Mouse (Mus musculus): ENCODE data around the gene Ppp3ca.

The Ppp3ca gene

DNA sequence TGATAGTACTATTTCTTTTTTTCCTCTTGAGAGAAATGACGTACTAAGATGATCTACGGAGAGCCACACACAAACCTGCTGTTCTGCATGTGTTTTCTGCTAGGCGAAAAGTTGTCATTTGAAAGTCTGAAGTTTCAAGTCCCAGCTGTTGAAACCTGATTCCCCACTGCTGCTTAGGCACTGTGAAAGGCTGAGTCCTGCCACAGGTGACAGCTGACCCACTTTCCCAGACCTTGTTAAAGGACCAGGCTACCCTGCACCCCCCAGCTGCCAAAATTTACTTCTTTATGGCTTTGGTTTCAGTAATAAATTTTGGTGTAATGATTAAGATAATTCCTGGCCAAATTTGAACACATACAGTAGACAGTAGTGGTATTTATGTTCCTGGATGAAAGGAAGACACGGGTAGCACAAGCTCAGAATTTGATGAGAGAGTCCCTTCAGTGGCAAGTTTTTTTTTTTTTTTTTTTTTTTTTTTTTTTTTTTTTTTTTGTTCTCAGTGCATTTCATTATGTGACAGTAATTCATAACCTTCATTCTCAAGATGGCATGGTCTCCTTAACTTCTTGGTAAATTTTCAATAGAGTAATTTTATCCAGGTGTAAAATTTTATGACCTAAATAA is 52.0 kb downstream of the Ppp3ca start:
- no peak for DNase-seq (ENCODE audit: low read depth in 1 of 2, low spot score in 2 of 2)

GRCm38 (mm10) chr3:136722493-136722892 is 52.6 kb downstream of the Ppp3ca start:
- no peak for DNase-seq (ENCODE audit: low read depth in 1 of 2, low spot score in 2 of 2)

GRCm38 (mm10) chr3:136725311-136726156 is 55.6 kb downstream of the Ppp3ca start:
- peak; percentile 7 to 22 for DNase-seq (ENCODE audit: low read depth in 1 of 2, low spot score in 2 of 2)

- no peak for DNase-seq (ENCODE audit: low read depth in 1 of 2, low spot score in 2 of 2)
These were observed 58.0 kb downstream of the Ppp3ca start for GRCm38 (mm10) chr3:136727877-136728276.

DNA sequence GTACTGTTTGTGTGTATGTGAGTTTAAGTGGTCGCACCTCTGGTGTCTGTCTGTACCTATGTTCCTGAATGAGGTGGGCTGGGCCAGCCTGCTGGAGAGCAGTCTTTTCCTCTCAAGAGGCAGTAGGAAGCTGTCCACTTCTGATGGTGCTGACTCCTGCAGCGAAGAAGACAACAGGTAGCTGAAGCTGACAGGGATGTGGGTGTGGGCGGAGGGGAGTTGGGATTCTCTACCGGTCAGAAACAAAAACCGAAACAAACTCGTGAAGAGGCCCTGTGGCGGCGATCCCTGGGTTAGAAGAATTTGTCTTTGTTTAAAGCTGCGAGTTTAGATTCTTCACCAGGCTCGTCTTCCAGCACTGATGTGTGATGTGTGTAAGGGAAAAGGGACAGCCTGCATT is 60.1 kb downstream of the Ppp3ca start:
- no peak for DNase-seq (ENCODE audit: low read depth in 1 of 2, low spot score in 2 of 2)

GRCm38 (mm10) chr3:136731579-136731978 is 61.7 kb downstream of the Ppp3ca start:
- no peak for DNase-seq (ENCODE audit: low read depth in 1 of 2, low spot score in 2 of 2)

- DNase-seq (ENCODE audit: low read depth in 1 of 2, low spot score in 2 of 2) = no peak
These were observed 66.1 kb downstream of the Ppp3ca start for GRCm38 (mm10) chr3:136736021-136736420.

DNA sequence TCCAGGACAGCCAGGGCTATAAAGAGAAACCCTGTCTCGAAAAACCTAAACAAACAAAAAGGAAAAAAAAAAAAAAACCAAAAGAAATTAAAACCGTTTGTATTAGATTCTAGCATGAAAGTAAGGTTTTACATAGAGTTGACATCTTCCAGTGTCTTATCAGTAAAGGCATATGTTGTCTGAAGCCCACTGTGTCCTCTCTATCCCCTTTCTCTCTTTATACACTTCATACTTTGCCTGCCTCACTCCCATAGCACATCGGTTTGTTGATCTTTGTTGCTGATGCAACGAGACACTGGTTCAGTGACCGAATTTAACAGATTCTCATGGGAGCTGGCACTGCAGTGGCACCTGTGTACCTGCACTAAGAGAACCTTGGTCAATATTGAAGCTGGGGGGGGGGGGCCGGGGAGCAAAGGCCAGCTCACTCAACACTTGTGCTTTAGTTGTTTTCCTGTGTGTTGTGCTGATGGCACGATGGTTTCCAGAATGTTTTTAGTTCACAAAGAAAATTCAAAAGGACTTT is 66.9 kb downstream of the Ppp3ca start:
- no peak for DNase-seq (ENCODE audit: low read depth in 1 of 2, low spot score in 2 of 2)

- no peak for DNase-seq (ENCODE audit: low read depth in 1 of 2, low spot score in 2 of 2)
These were observed 68.5 kb downstream of the Ppp3ca start for GRCm38 (mm10) chr3:136738474-136738873.

DNA sequence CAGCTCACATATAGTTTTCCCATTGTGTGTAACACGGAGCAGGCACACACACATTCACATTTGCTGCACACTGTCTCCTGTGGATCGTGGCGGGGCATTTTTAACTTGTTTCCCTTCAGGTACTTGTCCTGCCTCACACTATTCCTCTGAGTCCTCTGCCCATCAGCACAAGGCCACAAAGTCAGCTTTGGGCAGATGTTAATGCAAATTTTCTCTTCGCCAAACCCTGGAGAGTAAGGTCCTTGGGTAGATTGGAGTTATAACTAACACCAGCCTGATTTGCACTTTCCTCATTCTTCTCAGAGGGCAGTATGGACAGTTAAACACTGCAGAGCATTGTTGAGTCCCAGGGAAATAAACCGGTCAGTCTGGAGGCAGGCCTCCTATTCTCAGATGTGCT is 69.0 kb downstream of the Ppp3ca start:
- DNase-seq (ENCODE audit: low read depth in 1 of 2, low spot score in 2 of 2) = no peak

DNA sequence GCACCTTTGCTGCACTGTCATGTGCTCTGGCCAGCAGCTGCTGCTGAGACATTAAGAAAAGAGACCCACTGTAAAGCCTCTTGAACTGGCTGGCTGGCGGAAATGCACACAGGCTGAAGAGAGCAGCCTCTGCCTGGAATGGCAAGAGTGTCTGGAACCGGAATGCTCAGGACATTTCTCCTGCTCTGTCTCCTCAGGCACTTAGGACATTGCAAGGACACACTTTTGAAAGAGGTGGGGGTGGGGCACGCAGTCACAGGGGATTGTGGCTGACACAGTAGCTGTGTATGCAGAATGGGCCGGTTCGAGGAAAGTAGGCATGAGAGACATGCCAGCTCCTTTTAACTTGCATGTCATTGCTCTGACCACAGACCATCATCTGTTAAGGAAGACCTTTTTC is 71.7 kb downstream of the Ppp3ca start:
- DNase-seq (ENCODE audit: low read depth in 1 of 2, low spot score in 2 of 2) = no peak

DNA sequence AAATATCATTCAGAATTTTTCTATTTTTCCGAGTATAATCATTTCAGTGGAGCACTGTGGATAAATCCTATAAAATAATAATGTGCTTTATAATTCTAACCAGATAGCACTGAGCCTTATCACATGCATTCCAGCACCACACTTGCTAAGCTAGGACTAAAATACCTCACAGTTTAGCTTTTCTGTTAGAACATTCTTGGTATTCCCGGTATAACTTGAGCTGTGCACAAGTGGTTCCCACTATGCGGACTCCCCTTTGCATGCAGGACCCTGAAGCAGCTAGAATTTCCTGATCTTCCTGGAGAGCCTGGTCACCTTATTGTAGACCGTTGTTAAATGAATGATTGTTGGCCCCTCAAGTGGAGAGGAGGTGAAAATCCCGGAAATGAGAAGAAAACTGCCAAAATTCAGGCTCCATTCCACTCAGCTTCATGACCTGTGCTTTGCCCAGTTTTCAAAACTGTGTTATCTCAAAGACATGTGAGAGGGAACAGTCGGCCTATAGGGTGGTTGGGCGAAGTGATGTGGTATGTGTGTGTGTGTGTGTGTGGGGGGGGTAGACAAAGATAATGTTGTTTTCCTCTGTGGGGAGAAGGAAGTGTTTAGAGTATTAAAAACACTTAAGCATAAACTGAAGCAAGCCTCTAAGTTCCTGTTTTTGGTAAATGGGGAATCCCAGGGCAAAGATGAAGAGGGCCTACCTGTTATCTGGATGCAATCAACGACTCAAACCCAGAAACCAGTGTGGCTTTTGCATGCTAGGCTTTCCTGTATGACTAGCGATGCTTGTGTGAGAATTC is 72.5 kb downstream of the Ppp3ca start:
- no peak for DNase-seq (ENCODE audit: low read depth in 1 of 2, low spot score in 2 of 2)

- DNase-seq (ENCODE audit: low read depth in 1 of 2, low spot score in 2 of 2) = no peak
These were observed 74.5 kb downstream of the Ppp3ca start for GRCm38 (mm10) chr3:136744295-136744897.

GRCm38 (mm10) chr3:136745456-136745855 is 75.5 kb downstream of the Ppp3ca start:
- no peak for DNase-seq (ENCODE audit: low read depth in 1 of 2, low spot score in 2 of 2)

GRCm38 (mm10) chr3:136748761-136749476 is 79.0 kb downstream of the Ppp3ca start:
- no peak for DNase-seq (ENCODE audit: low read depth in 1 of 2, low spot score in 2 of 2)

GRCm38 (mm10) chr3:136749477-136749797 is 79.5 kb downstream of the Ppp3ca start:
- DNase-seq (ENCODE audit: low read depth in 1 of 2, low spot score in 2 of 2) = no peak

DNA sequence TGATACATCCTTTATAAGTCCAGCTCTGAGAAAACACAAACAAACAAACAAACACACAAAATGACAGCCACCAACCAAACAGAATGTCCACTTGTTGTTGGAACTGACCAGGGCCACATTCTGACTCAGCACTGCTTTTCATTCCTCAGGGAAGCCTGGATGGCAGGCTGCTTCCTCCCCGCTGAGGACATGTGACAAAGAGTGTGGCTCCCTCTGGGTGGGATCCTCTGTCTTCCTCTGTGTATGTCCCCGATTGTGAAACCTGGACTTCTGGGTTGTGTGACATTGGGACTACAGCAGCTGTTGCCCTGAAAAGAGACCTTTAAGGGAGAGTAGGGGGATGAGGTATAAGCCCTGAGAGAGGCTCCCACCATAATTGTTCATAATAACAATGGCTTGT is 80.0 kb downstream of the Ppp3ca start:
- DNase-seq (ENCODE audit: low read depth in 1 of 2, low spot score in 2 of 2) = no peak

DNA sequence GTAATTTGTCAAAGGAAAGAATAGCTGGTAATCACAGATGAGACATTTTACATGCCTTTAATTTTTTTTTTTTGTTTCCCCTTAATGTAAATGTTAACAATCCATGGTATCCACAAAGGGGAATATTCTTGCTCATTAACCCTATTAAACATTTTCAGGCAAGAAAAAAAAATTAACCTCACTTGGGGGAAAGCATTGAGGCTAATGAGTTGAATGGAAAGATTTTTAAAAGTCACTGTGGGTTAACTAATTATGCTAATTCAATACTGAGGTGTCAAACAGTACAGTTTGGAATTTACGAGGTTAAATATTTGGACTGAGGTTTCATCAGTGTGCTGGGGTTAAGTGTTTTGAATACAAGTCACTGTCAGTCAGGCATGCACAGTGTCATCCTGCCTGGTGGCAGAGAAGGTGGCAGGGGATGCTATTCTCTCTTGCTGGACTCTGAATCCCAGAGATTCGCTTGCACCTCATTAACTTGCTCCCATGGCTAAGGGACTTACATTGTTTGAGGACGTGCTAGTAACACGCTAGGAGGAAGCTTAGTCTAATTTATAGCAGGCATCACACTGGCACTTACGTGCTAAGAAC is 82.3 kb downstream of the Ppp3ca start:
- DNase-seq (ENCODE audit: low read depth in 1 of 2, low spot score in 2 of 2) = no peak

- no peak for DNase-seq (ENCODE audit: low read depth in 1 of 2, low spot score in 2 of 2)
These were observed 86.2 kb downstream of the Ppp3ca start for GRCm38 (mm10) chr3:136756137-136756536.

- no peak for DNase-seq (ENCODE audit: low read depth in 1 of 2, low spot score in 2 of 2)
These were observed 89.5 kb downstream of the Ppp3ca start for GRCm38 (mm10) chr3:136759446-136759845.
